Mouse (Mus musculus): ENCODE data around the gene Tmbim6. TPM values are rescaled to one million over a fixed set of nuclear protein-coding genes. Genes with fewer than 3 reads are reported as not detected.
A peak's percentile ranks its signal among the peaks of the same experiment; 100 is the strongest.

The Tmbim6 gene
- polyA plus RNA-seq, 1 experiment: 479 TPM

- H3K4me3 ChIP-seq (ENCODE audit: insufficient read depth, low read length): no peak overlapping the region
- H3K4me1 ChIP-seq (ENCODE audit: control insufficient read depth, insufficient read depth, low read length): no peaks in the 10 kb centered on the region
- no peak for TF ChIP-seq CTCF (IDR thresholded peaks at IDR 0.05; ENCODE audit: borderline replicate concordance, insufficient read depth, low read length)
- no peak for TF ChIP-seq POLR2A (IDR thresholded peaks at IDR 0.05; ENCODE audit: low read depth, low read length)
- H3K27ac ChIP-seq (ENCODE audit: insufficient read depth, low read length): no peak overlapping the region
These were observed 19.1 kb downstream of the Tmbim6 start for GRCm38 (mm10) chr15:99411747-99412146.

GRCm38 (mm10) chr15:99415793-99416192 lies 23.1 kb downstream of the Tmbim6 start:
- TF ChIP-seq POLR2A (IDR thresholded peaks at IDR 0.05; ENCODE audit: low read depth, low read length): no peak
- TF ChIP-seq CTCF (IDR thresholded peaks at IDR 0.05; ENCODE audit: borderline replicate concordance, insufficient read depth, low read length): no peak
- Histone ChIP-seq H3K27ac (ENCODE audit: insufficient read depth, low read length) (no peak overlapping the region), H3K4me1 (ENCODE audit: control insufficient read depth, insufficient read depth, low read length) (peaks cover 4% of the 10 kb centered on the region), H3K4me3 (ENCODE audit: insufficient read depth, low read length) (no peak overlapping the region)

- peak; percentile 100 for TF ChIP-seq CTCF (IDR thresholded peaks at IDR 0.05; ENCODE audit: borderline replicate concordance, insufficient read depth, low read length)
- TF ChIP-seq POLR2A (IDR thresholded peaks at IDR 0.05; ENCODE audit: low read depth, low read length): no peak
- H3K4me1 ChIP-seq (ENCODE audit: control insufficient read depth, insufficient read depth, low read length): peaks cover 8% of the 10 kb centered on the region
- no peak overlapping the region; the same call in 1 of the 2 replicates for H3K27ac ChIP-seq (ENCODE audit: insufficient read depth, low read length)
- H3K4me3 ChIP-seq (ENCODE audit: insufficient read depth, low read length): no peak overlapping the region
These were observed 23.7 kb downstream of the Tmbim6 start for GRCm38 (mm10) chr15:99416348-99416882.

GRCm38 (mm10) chr15:99416957-99417356 lies 24.3 kb downstream of the Tmbim6 start:
- TF ChIP-seq POLR2A (IDR thresholded peaks at IDR 0.05; ENCODE audit: low read depth, low read length): no peak
- no peak for TF ChIP-seq CTCF (IDR thresholded peaks at IDR 0.05; ENCODE audit: borderline replicate concordance, insufficient read depth, low read length)
- Histone ChIP-seq H3K4me1 (ENCODE audit: control insufficient read depth, insufficient read depth, low read length) (peaks cover 8% of the 10 kb centered on the region), H3K4me3 (ENCODE audit: insufficient read depth, low read length) (no peak overlapping the region), H3K27ac (ENCODE audit: insufficient read depth, low read length) (no peak overlapping the region; the same call in 1 of the 2 replicates)

- Histone ChIP-seq H3K4me3 (ENCODE audit: insufficient read depth, low read length) (no peak overlapping the region), H3K4me1 (ENCODE audit: control insufficient read depth, insufficient read depth, low read length) (peaks cover 8% of the 10 kb centered on the region), H3K27ac (ENCODE audit: insufficient read depth, low read length) (peak overlapping the region; percentile 63)
- TF ChIP-seq POLR2A (IDR thresholded peaks at IDR 0.05; ENCODE audit: low read depth, low read length): no peak
- no peak for TF ChIP-seq CTCF (IDR thresholded peaks at IDR 0.05; ENCODE audit: borderline replicate concordance, insufficient read depth, low read length)
These were observed 25.1 kb downstream of the Tmbim6 start for GRCm38 (mm10) chr15:99417692-99418271.

- Histone ChIP-seq H3K4me3 (ENCODE audit: insufficient read depth, low read length) (no peak overlapping the region), H3K4me1 (ENCODE audit: control insufficient read depth, insufficient read depth, low read length) (peaks cover 8% of the 10 kb centered on the region), H3K27ac (ENCODE audit: insufficient read depth, low read length) (peak overlapping the region; percentile 89; the same call in 1 of the 2 replicates)
- TF ChIP-seq POLR2A (IDR thresholded peaks at IDR 0.05; ENCODE audit: low read depth, low read length) (no peak), CTCF (IDR thresholded peaks at IDR 0.05; ENCODE audit: borderline replicate concordance, insufficient read depth, low read length) (no peak)
These were observed 27.4 kb downstream of the Tmbim6 start for GRCm38 (mm10) chr15:99420101-99420500.

GRCm38 (mm10) chr15:99420521-99421014 lies 27.9 kb downstream of the Tmbim6 start:
- H3K4me3 ChIP-seq (ENCODE audit: insufficient read depth, low read length): no peak overlapping the region
- peak overlapping the region; percentile 89 for H3K27ac ChIP-seq (ENCODE audit: insufficient read depth, low read length)
- H3K4me1 ChIP-seq (ENCODE audit: control insufficient read depth, insufficient read depth, low read length): peaks cover 8% of the 10 kb centered on the region
- TF ChIP-seq CTCF (IDR thresholded peaks at IDR 0.05; ENCODE audit: borderline replicate concordance, insufficient read depth, low read length) (no peak), POLR2A (IDR thresholded peaks at IDR 0.05; ENCODE audit: low read depth, low read length) (no peak; the same call in 1 of the 2 replicates)

GRCm38 (mm10) chr15:99421152-99421551 lies 28.5 kb downstream of the Tmbim6 start:
- peaks cover 8% of the 10 kb centered on the region for H3K4me1 ChIP-seq (ENCODE audit: control insufficient read depth, insufficient read depth, low read length)
- H3K27ac ChIP-seq (ENCODE audit: insufficient read depth, low read length): peak overlapping the region; percentile 89
- TF ChIP-seq POLR2A (IDR thresholded peaks at IDR 0.05; ENCODE audit: low read depth, low read length): no peak
- TF ChIP-seq CTCF (IDR thresholded peaks at IDR 0.05; ENCODE audit: borderline replicate concordance, insufficient read depth, low read length): no peak
- no peak overlapping the region for H3K4me3 ChIP-seq (ENCODE audit: insufficient read depth, low read length)

- H3K4me1 ChIP-seq (ENCODE audit: control insufficient read depth, insufficient read depth, low read length): peaks cover 8% of the 10 kb centered on the region
- peak overlapping the region; percentile 89; the same call in 1 of the 2 replicates for H3K27ac ChIP-seq (ENCODE audit: insufficient read depth, low read length)
- no peak overlapping the region for H3K4me3 ChIP-seq (ENCODE audit: insufficient read depth, low read length)
- TF ChIP-seq POLR2A (IDR thresholded peaks at IDR 0.05; ENCODE audit: low read depth, low read length): no peak
- TF ChIP-seq CTCF (IDR thresholded peaks at IDR 0.05; ENCODE audit: borderline replicate concordance, insufficient read depth, low read length): no peak
These were observed 29.0 kb downstream of the Tmbim6 start for GRCm38 (mm10) chr15:99421676-99422075.

GRCm38 (mm10) chr15:99422551-99422950 lies 29.9 kb downstream of the Tmbim6 start:
- Histone ChIP-seq H3K4me3 (ENCODE audit: insufficient read depth, low read length) (no peak overlapping the region), H3K4me1 (ENCODE audit: control insufficient read depth, insufficient read depth, low read length) (peaks cover 6% of the 10 kb centered on the region), H3K27ac (ENCODE audit: insufficient read depth, low read length) (no peak overlapping the region)
- TF ChIP-seq CTCF (IDR thresholded peaks at IDR 0.05; ENCODE audit: borderline replicate concordance, insufficient read depth, low read length) (no peak), POLR2A (IDR thresholded peaks at IDR 0.05; ENCODE audit: low read depth, low read length) (no peak)

All from embryonic fibroblast, embryonic 13.5 days (primary cell).